Mouse (Mus musculus) c-Kit-positive CD71-positive TER-119-negative erythroid progenitor cells, embryonic 14.5 days (primary cell): ENCODE measurements around the gene Vmn2r72.

Experiments
- DNase-seq: peaks from one replicate; pipeline ENCODE4 v3.0.0-alpha.2; 2013; ENCODE audit warnings: low read depth

The Vmn2r72 gene

DNA sequence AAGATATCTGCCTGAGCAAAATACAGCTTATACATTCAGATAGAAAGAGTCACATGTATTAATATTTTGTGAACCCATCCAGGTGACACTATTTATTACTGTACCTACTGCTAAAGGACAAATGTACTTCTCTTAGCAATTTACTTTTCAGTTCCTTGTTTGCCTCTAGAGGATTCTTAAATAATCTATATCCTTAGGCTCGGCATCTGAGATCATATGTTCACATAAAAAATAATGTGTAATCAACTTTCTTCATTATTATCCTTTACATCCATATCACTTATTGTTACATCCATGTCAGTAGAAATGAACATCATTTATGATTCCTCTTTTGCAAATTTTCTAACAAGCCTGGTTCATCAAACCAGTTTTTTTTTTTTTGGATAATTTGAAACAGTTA, at the start of gene Vmn2r72:
Vmn2r72 (minus strand) TSS at position 101 of the 400 bp plus-strand sequence.
- DNase-seq = no peak
